Mouse (Mus musculus) Patski (cell line): ENCODE measurements around the gene Eif3d. TPM values are rescaled to one million over a fixed set of nuclear protein-coding genes. Genes with fewer than 3 reads are reported as not detected.
A peak's percentile ranks its signal among the peaks of the same experiment; 100 is the strongest.

Experiments
- ATAC-seq: fragments of 100-300 bp; one replicate; pipeline ENCODE4 v1.8.0; 2021
- CTCF ChIA-PET: fragments of 350-600 bp; sonication (Branson Sonifier 250); formaldehyde crosslinking; loops from one replicate; lab custom pipeline; 2022; ENCODE audit warnings: inconsistent platforms; lab: Charles Lee
- POLR2A ChIA-PET: fragments of 350-600 bp; sonication (Branson Sonifier 250); formaldehyde crosslinking; loops from one replicate; lab custom pipeline; 2022; ENCODE audit warnings: antibody characterized with exemption, inconsistent platforms; lab: Charles Lee
- DNase-seq: peaks from one replicate; pipeline ENCODE4 v3.0.0-alpha.2; 2011; ENCODE audit warnings: low read depth, low spot score
- H3K27me3 ChIP-seq: fragments of 371-371 bp; one replicate; pipeline ENCODE4 v1.5.1; 2021
- CTCF ChIP-seq: fragments of 100-300 bp; IDR thresholded peaks from one replicate; pipeline ENCODE4 v1.5.1; 2021
- in situ Hi-C: fragments of 300-500 bp; cut with MboI; formaldehyde crosslinking; loops from 3 replicates; pipeline ENCODE4 v1.11.1; 2018; ENCODE audit warnings: low pct_unique_long_range_greater_than_20kb, mixed read lengths
- polyA plus RNA-seq: library from polyadenylated mRNA; unstranded; gene quantifications from one replicate; pipeline ENCODE4 v1.2.3, GENCODE M21; 2021

Gene Eif3d
- polyA plus RNA-seq, 1 experiment from 2014 or later, result 231 TPM

DNA sequence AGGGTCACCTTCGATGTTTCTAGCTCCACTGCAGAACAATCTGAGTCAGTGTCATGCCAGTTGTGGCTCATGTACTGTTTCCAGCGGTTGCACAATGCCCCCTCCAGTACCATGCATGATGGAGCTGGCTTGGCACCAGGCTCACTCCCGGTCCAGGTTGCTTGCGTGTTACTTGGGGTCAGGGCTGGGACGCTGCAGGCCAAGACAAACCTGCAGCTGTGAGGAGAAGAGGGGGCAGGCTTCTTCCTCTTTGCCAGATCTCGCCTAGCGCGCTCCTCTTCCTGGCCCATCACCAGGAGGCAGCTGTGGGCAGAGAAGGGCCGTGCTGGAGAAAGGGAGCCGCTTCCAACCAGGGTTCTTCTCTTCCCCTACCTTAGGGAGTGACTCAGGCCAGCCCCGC lies 36.3 kb downstream of the Eif3d start:
- CTCF ChIA-PET, result interaction anchor here (0.8 to 3.1 kb wide), 15 partner anchors 8 to 305 kb away, joined by 3 to 11 read pairs (median 3); partner anchors contain the start of genes Eif3d and Foxred2
- in situ Hi-C loops, result loop anchor here (5.0 kb wide), 1 partner anchor 238 kb away; the partner anchor contains the start of gene Ift27
- ATAC-seq (peak; percentile 71), DNase-seq (peak; percentile 61)
- POLR2A ChIA-PET, result interaction anchor here (1.1 to 1.7 kb wide), 4 partner anchors 13 to 37 kb away, joined by 4 to 7 read pairs (median 6); partner anchors contain the start of genes Eif3d and Foxred2
- no peaks in the 10 kb centered on the region for H3K27me3 ChIP-seq
- TF ChIP-seq CTCF, result no peak

DNA sequence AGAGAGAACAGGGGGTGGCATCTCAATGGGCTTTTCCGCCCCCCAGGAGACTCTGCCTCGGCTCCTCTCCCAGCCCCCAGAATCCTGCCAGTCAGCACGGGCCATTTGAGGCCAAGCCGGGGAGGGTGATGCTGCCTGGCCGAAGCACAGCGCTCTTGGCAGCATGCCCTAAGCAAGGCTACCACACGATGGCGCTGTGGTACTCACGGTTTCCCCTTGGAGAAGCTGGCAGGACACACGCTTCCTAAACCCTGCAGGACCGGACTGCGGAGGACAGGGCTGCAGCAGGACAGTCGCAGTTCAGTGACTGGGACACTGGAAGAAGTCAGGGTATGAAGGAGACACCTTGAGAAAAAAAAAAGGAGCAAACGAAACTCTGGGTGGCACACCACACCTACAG lies 36.8 kb downstream of the Eif3d start:
- CTCF ChIA-PET, result interaction anchor here (0.9 to 3.1 kb wide), 12 partner anchors 9 to 306 kb away, joined by 3 to 11 read pairs (median 4); partner anchors contain the start of genes Eif3d and Foxred2
- ATAC-seq, result peak; percentile 63

DNA sequence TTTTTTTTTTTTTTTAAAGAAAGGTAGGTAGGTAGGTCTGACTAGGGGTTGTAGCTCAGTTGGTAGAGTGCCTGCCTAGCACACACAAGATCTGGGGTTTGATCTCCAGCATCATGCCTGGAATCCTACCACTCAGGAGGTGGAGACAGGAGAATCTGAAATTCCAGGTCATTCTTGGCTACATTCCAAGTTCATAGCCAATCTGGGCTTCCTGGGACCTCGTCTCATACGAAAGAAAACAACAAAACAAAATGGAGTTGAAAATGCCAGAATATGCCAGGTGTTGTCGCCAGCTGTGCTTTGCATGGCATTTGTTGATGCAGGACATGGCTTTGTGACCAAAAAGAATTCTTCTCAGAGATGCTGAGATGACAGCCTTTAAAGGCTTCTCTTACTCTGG lies 37.4 kb downstream of the Eif3d start:
- CTCF ChIA-PET, result interaction anchor here (0.5 to 3.1 kb wide), 9 partner anchors 11 to 306 kb away, joined by 3 to 11 read pairs (median 5); partner anchors contain the start of gene Foxred2
- no peaks in the 10 kb centered on the region for H3K27me3 ChIP-seq
- DNase-seq (no peak), ATAC-seq (no peak)
- in situ Hi-C loops, result loop anchor here (5.0 kb wide), 1 partner anchor 239 kb away; the partner anchor contains the start of gene Ift27
- no peak for TF ChIP-seq CTCF
- POLR2A ChIA-PET, result interaction anchor here (0.6 to 1.0 kb wide), 4 partner anchors 34 to 314 kb away, joined by 3 read pairs; no protein-coding TSS in a partner anchor

More for the DNA sequence above, 36.8 kb downstream of the Eif3d start:
- no peaks in the 10 kb centered on the region for H3K27me3 ChIP-seq
- peak; percentile 68 for DNase-seq
- POLR2A ChIA-PET, result interaction anchor here (0.6 to 1.7 kb wide), 7 partner anchors 14 to 314 kb away, joined by 3 to 7 read pairs (median 4); partner anchors contain the start of genes Eif3d and Foxred2
- no peak for TF ChIP-seq CTCF
- in situ Hi-C loops, result loop anchor here (5.0 kb wide), 1 partner anchor 239 kb away; the partner anchor contains the start of gene Ift27

DNA sequence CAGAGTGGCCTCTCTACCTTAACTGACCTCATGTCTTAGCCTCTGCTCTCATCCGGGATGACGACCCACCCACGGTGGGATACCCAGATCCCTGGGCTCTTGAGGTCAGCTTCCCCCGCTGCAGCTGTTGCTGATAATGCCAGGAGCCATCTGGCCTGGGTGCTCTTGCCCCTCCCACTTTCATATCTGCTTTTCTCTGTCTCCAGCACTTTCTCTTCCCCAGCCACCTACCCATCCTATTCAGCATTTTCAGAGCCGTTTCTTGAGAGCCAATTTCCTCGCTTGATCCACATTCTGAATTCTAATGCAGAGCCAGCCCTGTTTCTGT lies 39.0 kb downstream of the Eif3d start:
- no peaks in the 10 kb centered on the region for H3K27me3 ChIP-seq
- ChIA-PET POLR2A (interaction anchor here (0.7 kb wide), 1 partner anchor 459 kb away, joined by 5 read pairs; no protein-coding TSS in a partner anchor), CTCF (interaction anchor here (1.3 kb wide), 1 partner anchor 14 kb away, joined by 4 read pairs; no protein-coding TSS in a partner anchor)
- DNase-seq, result no peak
- no peak for TF ChIP-seq CTCF
- in situ Hi-C loops, result loop anchor here (5.0 kb wide), 1 partner anchor 241 kb away; the partner anchor contains the start of gene Ift27
- ATAC-seq, result no peak

DNA sequence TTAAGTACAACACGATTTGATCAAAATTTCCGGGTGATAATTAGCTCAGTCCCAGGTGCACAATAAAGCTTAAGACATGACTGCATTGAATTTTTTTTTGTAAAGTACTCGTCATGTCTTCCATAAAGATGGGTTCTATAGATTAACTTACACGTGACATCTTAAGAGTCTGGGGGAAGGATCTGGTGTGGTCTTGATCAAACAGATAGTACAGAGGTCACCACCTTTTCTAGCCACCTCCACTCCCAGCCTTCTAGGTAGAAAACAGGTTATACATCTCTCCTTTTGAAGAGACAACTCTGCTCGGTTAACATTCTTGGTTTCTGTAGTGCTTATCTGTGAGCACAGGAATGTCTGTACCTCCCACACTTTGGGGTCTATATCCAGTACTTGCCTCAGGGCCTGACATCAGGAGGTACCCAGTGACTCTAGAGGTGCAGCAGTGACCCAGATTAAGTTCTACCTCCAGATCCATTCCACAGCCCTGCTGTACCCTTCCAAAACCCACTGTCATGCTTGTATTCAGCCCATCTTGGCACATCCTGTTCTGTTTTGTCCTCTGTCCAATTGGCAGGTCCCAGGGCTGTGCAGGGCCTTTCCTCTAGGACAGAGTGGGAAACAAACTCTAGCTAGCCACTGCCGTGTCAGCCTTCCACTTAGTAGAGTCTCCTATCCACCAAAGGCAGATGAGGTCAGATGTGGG lies 39.5 kb downstream of the Eif3d start:
- ChIA-PET CTCF (no interaction called here), POLR2A (interaction anchor here (0.6 to 0.7 kb wide), 2 partner anchors 33 to 459 kb away, joined by 3 to 5 read pairs; no protein-coding TSS in a partner anchor)
- H3K27me3 ChIP-seq, result no peaks in the 10 kb centered on the region
- no peak for TF ChIP-seq CTCF
- DNase-seq, result no peak
- ATAC-seq, result no peak
- in situ Hi-C loops, result loop anchor here (5.0 kb wide), 1 partner anchor 241 kb away; the partner anchor contains the start of gene Ift27

DNA sequence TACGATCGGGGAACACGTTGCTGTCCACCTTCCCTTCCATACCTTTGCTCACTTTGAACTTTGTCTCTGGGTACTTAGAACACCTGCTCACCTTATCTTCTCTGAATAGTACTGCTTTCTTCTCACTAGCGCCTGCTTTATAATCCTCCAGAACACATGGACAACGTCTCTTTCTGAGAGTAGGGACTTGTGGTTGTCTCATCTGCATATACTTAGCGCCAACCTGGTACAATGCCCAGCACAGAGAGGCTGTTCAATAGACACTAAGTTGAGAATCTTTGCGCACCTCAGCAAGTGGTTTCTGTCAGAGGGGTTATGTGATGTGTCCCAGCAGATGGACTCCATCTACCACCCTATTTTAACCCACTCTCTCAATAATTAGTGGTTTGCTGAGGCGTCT lies 40.8 kb downstream of the Eif3d start:
- in situ Hi-C loops, result loop anchor here (5.0 kb wide), 1 partner anchor 242 kb away; the partner anchor contains the start of gene Ift27
- TF ChIP-seq CTCF, result no peak
- POLR2A ChIA-PET, result no interaction called here
- CTCF ChIA-PET, result no interaction called here
- ATAC-seq (no peak), DNase-seq (no peak)
- no peaks in the 10 kb centered on the region for H3K27me3 ChIP-seq

DNA sequence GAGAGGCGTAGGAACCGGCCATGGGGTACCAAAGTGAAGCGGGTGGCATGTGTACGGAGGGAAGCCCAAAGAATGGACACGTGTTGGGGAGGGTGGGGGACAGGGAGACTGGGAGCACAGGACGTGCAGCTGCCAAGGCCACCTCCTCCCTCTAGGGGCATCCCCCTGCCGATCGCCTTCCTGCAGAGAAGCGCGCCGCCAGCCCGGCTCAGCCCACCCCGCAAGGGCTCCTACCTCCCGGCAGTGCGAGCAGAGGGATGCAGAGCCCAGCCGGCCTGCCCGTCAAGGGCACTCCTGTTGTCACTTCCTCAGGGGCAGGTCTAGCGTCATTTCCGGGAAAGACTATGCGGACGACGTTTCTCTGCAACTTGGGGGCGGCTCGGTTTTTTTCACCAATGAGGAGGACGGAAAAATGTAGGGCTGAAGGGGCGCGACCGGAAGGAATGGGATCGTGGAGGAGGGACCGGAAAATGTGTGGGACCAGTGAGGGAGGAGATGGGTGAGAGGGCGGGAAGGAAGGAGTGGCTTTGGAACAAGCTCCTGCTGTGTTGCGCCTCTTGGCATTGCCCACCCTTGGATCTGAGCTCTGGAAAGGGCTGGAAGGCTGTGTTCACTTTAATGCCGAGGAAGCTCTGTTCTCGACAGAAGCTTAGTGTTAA lies 41.8 kb downstream of the Eif3d start, which contains the start of gene Txn2:
Gene Txn2 (minus strand): TSS at position 334 of the 659 bp plus-strand sequence.
- no peak for TF ChIP-seq CTCF
- POLR2A ChIA-PET, result no interaction called here
- no peaks in the 10 kb centered on the region for H3K27me3 ChIP-seq
- CTCF ChIA-PET, result interaction anchor here (0.6 kb wide), 1 partner anchor 12 kb away, joined by 3 read pairs; no protein-coding TSS in a partner anchor
- DNase-seq (peak; percentile 85), ATAC-seq (peak; percentile 82)
- in situ Hi-C loops, result no loop called here

DNA sequence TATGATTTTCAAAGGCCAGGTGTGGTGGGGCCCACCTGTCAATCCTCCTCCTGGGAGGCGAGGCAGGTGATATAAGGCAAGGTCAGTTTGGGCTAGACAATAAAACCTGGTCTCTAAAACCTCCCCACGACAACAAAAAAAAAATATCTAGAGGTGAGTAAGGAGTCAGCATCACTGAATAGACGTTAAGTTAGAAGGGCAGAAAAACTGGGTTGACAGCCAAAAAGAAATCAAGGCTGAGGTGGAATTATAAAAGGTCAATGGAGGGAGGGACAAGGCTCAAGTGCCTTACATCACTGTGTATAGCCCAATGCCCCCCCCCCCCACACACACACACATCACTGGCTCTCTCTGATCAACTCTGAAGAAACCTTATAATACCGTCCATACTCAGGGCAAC lies 42.5 kb downstream of the Eif3d start:
- DNase-seq (no peak), ATAC-seq (no peak)
- no peak for TF ChIP-seq CTCF
- POLR2A ChIA-PET, result no interaction called here
- CTCF ChIA-PET, result no interaction called here
- in situ Hi-C loops, result no loop called here
- H3K27me3 ChIP-seq, result no peaks in the 10 kb centered on the region

DNA sequence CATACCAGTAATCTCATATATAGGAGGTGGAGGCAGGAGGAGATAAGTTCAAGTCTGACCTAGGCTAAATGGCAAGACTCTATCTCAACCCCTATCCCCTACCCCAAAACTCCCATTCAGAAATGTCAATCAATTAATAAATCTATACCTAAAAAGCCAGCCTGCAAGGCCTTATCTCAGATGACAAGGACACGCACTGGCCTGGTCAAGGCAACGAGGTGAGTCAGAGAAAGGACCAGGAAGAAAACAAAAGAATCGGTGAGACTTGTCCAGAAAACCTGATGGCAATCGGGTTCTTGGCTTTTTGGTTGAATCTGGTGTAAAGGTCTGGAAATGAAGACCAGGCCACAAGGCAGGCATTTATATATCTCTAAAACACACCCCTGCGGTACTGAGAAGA lies 43.7 kb downstream of the Eif3d start:
- no peak for DNase-seq
- H3K27me3 ChIP-seq, result no peaks in the 10 kb centered on the region
- POLR2A ChIA-PET, result no interaction called here

DNA sequence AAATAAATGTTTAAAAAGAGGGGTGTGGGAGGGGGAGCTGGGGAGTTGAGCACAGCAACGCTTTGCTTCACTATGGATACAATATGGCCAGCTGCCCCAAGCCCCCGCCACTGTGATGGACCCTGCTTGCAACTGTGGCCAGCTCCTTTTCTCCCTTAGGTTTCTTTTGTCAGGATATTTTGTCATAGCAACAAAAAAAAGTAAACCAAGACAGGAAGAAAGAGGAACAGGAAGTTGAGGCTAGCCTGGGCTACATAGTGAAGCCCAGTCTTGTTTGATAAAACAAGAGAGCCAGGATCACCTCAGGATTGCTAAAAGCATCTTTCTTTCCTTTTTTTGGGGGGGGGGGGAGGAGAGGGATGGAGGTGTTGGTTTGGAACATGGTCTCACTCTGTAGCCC lies 45.4 kb downstream of the Eif3d start:
- CTCF ChIA-PET, result interaction anchor here (1.5 kb wide), 1 partner anchor 9 kb away, joined by 3 read pairs; no protein-coding TSS in a partner anchor
- POLR2A ChIA-PET, result interaction anchor here (0.7 kb wide), 1 partner anchor 694 kb away, joined by 5 read pairs; no protein-coding TSS in a partner anchor
- in situ Hi-C loops, result no loop called here

More for the DNA sequence above, 43.7 kb downstream of the Eif3d start:
- ATAC-seq, result no peak
- in situ Hi-C loops, result no loop called here
- TF ChIP-seq CTCF, result no peak
- CTCF ChIA-PET, result no interaction called here

More for the DNA sequence above, 45.4 kb downstream of the Eif3d start:
- no peak for DNase-seq
- ATAC-seq, result no peak
- no peak for TF ChIP-seq CTCF
- no peaks in the 10 kb centered on the region for H3K27me3 ChIP-seq
